Mouse (Mus musculus): ENCODE results near the gene Edc3.

GRCm38 (mm10) chr9:57797456-57797855 is 89.1 kb downstream of the Edc3 start:
- no peak for TF ChIP-seq CTCF (IDR thresholded peaks at IDR 0.05)
- no peak for TF ChIP-seq EP300 (IDR thresholded peaks at IDR 0.05)
